Mouse (Mus musculus): ENCODE data around the gene Pnmt. TPM values are rescaled to one million over a fixed set of nuclear protein-coding genes. Genes with fewer than 3 reads are reported as not detected.
"Not testable (repeated sequence)": the region's sequence is repeated elsewhere in the genome, so short reads cannot be mapped to it uniquely, and the experiment has no call there.

The Pnmt gene
- total and polyA plus RNA-seq, 2 experiments from 2014 or later, result 4.2 TPM; not detected in 1

GRCm38 (mm10) chr11:98382405-98382804 lies 3.8 kb upstream of the Pnmt start:
- H3K4me2 ChIP-seq (ENCODE audit: low read depth, low read length); ATAC-seq (ENCODE audit: insufficient read depth, low read depth); H3K9me3 ChIP-seq (replicated peaks; ENCODE audit: control insufficient read depth, low read length); H3K27me3 ChIP-seq (ENCODE audit: control insufficient read depth, insufficient read depth, low read length); DNase-seq (ENCODE audit: low spot score); H3K4me3 ChIP-seq (ENCODE audit: low read depth, low read length); H3K9ac ChIP-seq (replicated peaks; ENCODE audit: low read depth, low read length): not testable (repeated sequence)
- peaks cover 46% of the 10 kb centered on the region for H3K4me1 ChIP-seq (ENCODE audit: control insufficient read depth, insufficient read depth)
- TF ChIP-seq CTCF (IDR thresholded peaks at IDR 0.05; ENCODE audit: low read depth), result 0 out of 2 replicates have a peak, but pooled peaks have one; percentile 2
- peak overlapping the region; percentile 25; the same call in 1 of the 2 replicates for H3K27ac ChIP-seq (ENCODE audit: low read depth)
- peaks cover 26% of the 10 kb centered on the region for H3K36me3 ChIP-seq (replicated peaks; ENCODE audit: control insufficient read depth, insufficient read depth, low read length)
- WGBS, result 27% methylated on average over 2 of the region's 2 CpGs

DNA sequence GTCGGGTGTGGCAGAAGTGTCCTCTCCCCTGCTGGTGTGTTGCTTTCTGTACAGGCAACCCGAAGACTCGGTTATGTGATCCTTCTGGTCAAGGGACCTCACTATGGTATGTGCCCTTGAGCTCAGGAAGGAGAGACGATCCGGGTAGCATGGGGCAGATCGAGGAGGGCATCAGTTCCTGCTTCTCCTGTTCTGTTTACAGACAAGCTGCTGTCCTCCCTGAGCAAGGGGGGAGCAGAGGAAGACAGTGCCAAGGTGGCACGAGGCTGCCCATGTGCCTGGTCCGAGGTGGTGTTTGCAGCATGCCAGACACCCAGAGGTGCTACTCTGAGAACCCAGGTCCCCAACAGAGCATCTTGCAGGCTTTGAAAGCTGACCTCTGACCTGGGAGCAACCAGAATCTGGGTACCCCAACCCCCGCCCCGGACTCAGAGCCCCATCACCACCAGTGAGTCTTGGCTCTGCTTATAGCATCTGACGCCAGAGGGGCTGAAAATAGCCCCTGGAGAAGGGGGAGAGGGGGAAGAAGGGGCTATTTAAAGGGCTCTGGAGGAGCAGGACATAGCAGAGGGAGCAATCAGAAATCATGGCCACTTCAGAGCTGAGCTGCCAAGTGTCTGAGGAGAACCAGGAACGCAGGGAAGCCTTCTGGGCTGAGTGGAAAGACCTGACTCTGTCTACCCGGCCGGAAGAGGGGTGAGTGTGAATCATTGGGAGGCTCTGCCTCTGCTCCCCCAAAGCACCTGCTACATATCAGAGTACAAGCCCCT lies 2.8 kb upstream of the Pnmt start, which contains the start of gene Tcap:
Tcap (plus strand) TSS at position 551 of the 770 bp plus-strand sequence.
- peak within 1 kb of the TSS; percentile 67 for H3K9ac ChIP-seq (replicated peaks; ENCODE audit: low read depth, low read length)
- peak within 1 kb of the TSS; percentile 50 for H3K4me3 ChIP-seq (ENCODE audit: low read depth, low read length)
- no peaks in the 10 kb centered on the region for H3K9me3 ChIP-seq (replicated peaks; ENCODE audit: control insufficient read depth, low read length)
- TF ChIP-seq CTCF (IDR thresholded peaks at IDR 0.05; ENCODE audit: low read depth) (no peak), EP300 (IDR thresholded peaks at IDR 0.05; ENCODE audit: low read depth) (peak; percentile 9; the same call in 1 of the 2 replicates)
- H3K4me2 ChIP-seq (ENCODE audit: low read depth, low read length), result peak within 1 kb of the TSS; percentile 80
- WGBS, result 27% methylated on average over 14 of the region's 14 CpGs
- ATAC-seq (ENCODE audit: insufficient read depth, low read depth) (peak; percentile 85), DNase-seq (ENCODE audit: low spot score) (peak; percentile 87)
- H3K27me3 ChIP-seq (ENCODE audit: control insufficient read depth, insufficient read depth, low read length), result 0 out of 2 replicates have a peak, but pooled peaks cover 6% of the 10 kb centered on the region
- H3K36me3 ChIP-seq (replicated peaks; ENCODE audit: control insufficient read depth, insufficient read depth, low read length), result peaks cover 17% of the 10 kb centered on the region; the same call in 1 of the 2 replicates
- peaks cover 36% of the 10 kb centered on the region for H3K4me1 ChIP-seq (ENCODE audit: control insufficient read depth, insufficient read depth)
- peak within 1 kb of the TSS; percentile 92 for H3K27ac ChIP-seq (ENCODE audit: low read depth)

DNA sequence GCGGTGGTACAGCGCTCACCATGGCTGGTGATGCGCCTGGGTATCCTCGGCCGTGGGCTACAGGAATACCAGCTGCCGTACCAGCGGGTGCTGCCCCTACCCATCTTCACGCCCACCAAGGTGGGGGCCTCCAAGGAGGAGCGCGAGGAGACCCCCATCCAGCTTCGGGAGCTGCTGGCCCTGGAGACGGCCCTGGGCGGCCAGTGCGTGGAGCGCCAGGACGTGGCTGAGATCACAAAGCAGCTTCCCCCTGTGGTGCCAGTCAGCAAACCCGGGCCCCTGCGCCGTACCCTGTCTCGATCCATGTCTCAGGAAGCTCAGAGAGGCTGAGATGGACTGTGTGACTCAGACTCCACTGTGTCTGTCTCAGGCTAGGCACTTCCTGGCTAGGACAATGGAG lies 2.0 kb upstream of the Pnmt start:
- 41% methylated on average over 20 of the region's 20 CpGs for WGBS
- 0 out of 2 replicates have a peak, but pooled peaks cover 13% of the 10 kb centered on the region for H3K36me3 ChIP-seq (replicated peaks; ENCODE audit: control insufficient read depth, insufficient read depth, low read length)
- H3K4me1 ChIP-seq (ENCODE audit: control insufficient read depth, insufficient read depth), result peaks cover 28% of the 10 kb centered on the region
- ATAC-seq (ENCODE audit: insufficient read depth, low read depth) (no peak), DNase-seq (ENCODE audit: low spot score) (no peak)
- H3K4me2 ChIP-seq (ENCODE audit: low read depth, low read length), result peak overlapping the region; percentile 80
- H3K9ac ChIP-seq (replicated peaks; ENCODE audit: low read depth, low read length), result peak overlapping the region; percentile 67
- H3K9me3 ChIP-seq (replicated peaks; ENCODE audit: control insufficient read depth, low read length), result no peaks in the 10 kb centered on the region
- TF ChIP-seq EP300 (IDR thresholded peaks at IDR 0.05; ENCODE audit: low read depth) (no peak), CTCF (IDR thresholded peaks at IDR 0.05; ENCODE audit: low read depth) (no peak)
- 0 out of 2 replicates have a peak, but pooled peaks cover 6% of the 10 kb centered on the region for H3K27me3 ChIP-seq (ENCODE audit: control insufficient read depth, insufficient read depth, low read length)
- peak overlapping the region; percentile 50 for H3K4me3 ChIP-seq (ENCODE audit: low read depth, low read length)
- H3K27ac ChIP-seq (ENCODE audit: low read depth), result peak overlapping the region; percentile 92

DNA sequence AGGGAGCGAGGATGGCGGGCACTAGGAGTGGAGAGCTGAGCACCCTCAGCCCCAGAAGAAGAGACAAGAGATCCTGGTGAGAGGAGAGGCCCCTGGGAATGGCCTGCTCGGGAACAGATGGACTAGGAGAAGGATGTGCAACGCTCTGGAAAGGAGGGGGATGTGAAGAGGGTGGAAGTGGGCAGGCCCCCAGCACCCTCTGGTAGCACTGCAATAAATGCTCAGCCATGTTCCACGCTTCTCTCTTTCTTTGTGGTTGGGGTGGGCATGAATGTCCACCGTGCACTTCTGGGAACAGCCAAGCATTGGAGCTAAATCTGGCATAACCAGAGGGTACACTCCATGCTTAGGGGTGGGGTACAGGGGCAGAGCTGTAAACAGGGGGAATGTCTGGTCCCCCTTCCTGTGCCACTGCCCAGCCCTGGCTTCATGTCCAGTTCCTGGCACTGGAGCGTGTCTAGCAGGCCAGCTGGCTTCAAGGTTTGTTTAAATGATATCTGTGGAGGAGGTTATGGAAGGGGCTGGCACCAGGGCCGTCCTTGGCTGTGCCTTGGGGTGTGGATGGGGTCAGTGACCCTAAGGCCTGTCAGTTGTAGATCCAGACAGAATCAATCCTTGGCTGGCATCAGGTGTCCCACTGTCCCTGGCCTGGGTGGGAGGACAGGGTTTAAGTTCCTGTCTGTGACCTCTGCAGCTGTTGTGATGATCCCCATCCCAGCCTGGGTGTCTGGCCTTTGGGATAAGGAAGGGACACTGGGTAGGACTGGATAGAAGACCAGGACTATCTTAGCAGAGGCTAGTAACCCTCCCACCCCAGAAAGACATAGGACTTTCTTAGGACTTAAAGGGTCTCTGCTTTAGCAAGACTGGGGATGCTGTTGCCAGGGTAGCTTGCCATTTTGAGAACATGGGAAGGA lies 1.3 kb upstream of the Pnmt start:
- peak overlapping the region; percentile 80 for H3K4me2 ChIP-seq (ENCODE audit: low read depth, low read length)
- 0 out of 2 replicates have a peak, but pooled peaks cover 6% of the 10 kb centered on the region for H3K36me3 ChIP-seq (replicated peaks; ENCODE audit: control insufficient read depth, insufficient read depth, low read length)
- no peaks in the 10 kb centered on the region for H3K9me3 ChIP-seq (replicated peaks; ENCODE audit: control insufficient read depth, low read length)
- peak overlapping the region; percentile 67 for H3K9ac ChIP-seq (replicated peaks; ENCODE audit: low read depth, low read length)
- H3K27ac ChIP-seq (ENCODE audit: low read depth), result peak overlapping the region; percentile 92
- peak overlapping the region; percentile 50 for H3K4me3 ChIP-seq (ENCODE audit: low read depth, low read length)
- H3K4me1 ChIP-seq (ENCODE audit: control insufficient read depth, insufficient read depth), result peaks cover 20% of the 10 kb centered on the region
- no peak for TF ChIP-seq CTCF (IDR thresholded peaks at IDR 0.05; ENCODE audit: low read depth)
- TF ChIP-seq EP300 (IDR thresholded peaks at IDR 0.05; ENCODE audit: low read depth), result no peak
- H3K27me3 ChIP-seq (ENCODE audit: control insufficient read depth, insufficient read depth, low read length), result 0 out of 2 replicates have a peak, but pooled peaks cover 6% of the 10 kb centered on the region
- ATAC-seq (ENCODE audit: insufficient read depth, low read depth), result no peak
- DNase-seq (ENCODE audit: low spot score), result no peak
- 30% methylated on average over 7 of the region's 8 CpGs for WGBS

DNA sequence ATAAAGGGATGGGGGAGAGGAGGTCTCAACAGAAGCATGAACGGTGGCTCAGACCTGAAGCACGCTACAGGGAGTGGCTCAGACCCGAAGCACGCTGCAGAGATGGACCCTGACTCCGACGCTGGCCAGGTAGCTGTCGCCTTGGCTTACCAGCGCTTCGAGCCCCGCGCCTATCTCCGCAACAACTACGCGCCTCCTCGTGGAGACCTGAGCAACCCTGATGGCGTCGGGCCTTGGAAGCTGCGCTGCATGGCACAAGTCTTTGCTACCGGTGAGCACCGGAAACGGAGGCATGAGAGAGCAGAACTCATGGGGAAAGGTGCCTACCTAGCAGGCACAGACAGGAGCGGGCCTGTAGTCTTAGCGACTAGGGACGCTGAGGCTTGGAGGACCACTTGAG lies 346 bp downstream of the Pnmt start:
- Histone ChIP-seq H3K4me1 (ENCODE audit: control insufficient read depth, insufficient read depth) (peaks cover 14% of the 10 kb centered on the region), H3K27me3 (ENCODE audit: control insufficient read depth, insufficient read depth, low read length) (0 out of 2 replicates have a peak, but pooled peaks cover 6% of the 10 kb centered on the region), H3K9me3 (replicated peaks; ENCODE audit: control insufficient read depth, low read length) (no peaks in the 10 kb centered on the region), H3K4me2 (ENCODE audit: low read depth, low read length) (no peak overlapping the region), H3K36me3 (replicated peaks; ENCODE audit: control insufficient read depth, insufficient read depth, low read length) (no peaks in the 10 kb centered on the region), H3K4me3 (ENCODE audit: low read depth, low read length) (no peak overlapping the region), H3K9ac (replicated peaks; ENCODE audit: low read depth, low read length) (no peak overlapping the region), H3K27ac (ENCODE audit: low read depth) (no peak overlapping the region)
- TF ChIP-seq EP300 (IDR thresholded peaks at IDR 0.05; ENCODE audit: low read depth) (no peak), CTCF (IDR thresholded peaks at IDR 0.05; ENCODE audit: low read depth) (no peak)
- DNase-seq (ENCODE audit: low spot score) (peak; percentile 10), ATAC-seq (ENCODE audit: insufficient read depth, low read depth) (no peak)
- WGBS, result 21% methylated on average over 24 of the region's 24 CpGs

Measured in heart, postnatal 0 days (tissue).